Mouse (Mus musculus) hindbrain, embryonic 16.5 days (tissue): ENCODE data around the gene Immt. TPM values are rescaled to one million over a fixed set of nuclear protein-coding genes. Genes with fewer than 3 reads are reported as not detected.

Source experiments
- ATAC-seq: fragments of 200-750 bp; cut with Nextera tagmentation; 2 replicates; pipeline ENCODE4 v1.8.0; 2017; ENCODE audit warnings: moderate TSS enrichment, moderate library complexity
- H3K27ac ChIP-seq: fragments of 300-500 bp; sonication (generic); 2 replicates; pipeline ENCODE4 v1.5.1; 2014; ENCODE audit warnings: low read depth, mild to moderate bottlenecking, control low read depth, low read length, moderate library complexity
- H3K27me3 ChIP-seq: fragments of 300-500 bp; sonication (generic); replicated peaks from 2 replicates; pipeline ENCODE4 v1.6.1; 2014; ENCODE audit warnings: low read length; ENCODE audit not compliant: control insufficient read depth, insufficient read depth
- H3K36me3 ChIP-seq: fragments of 300-500 bp; sonication (generic); 2 replicates; pipeline ENCODE4 v1.6.1; 2014; ENCODE audit warnings: mild to moderate bottlenecking, low read length, moderate library complexity, mixed read lengths; ENCODE audit not compliant: control insufficient read depth, insufficient read depth
- H3K4me1 ChIP-seq: fragments of 300-500 bp; sonication (generic); 2 replicates; pipeline ENCODE4 v1.6.1; 2014; ENCODE audit warnings: low read depth, low read length; ENCODE audit not compliant: control insufficient read depth, insufficient read depth
- H3K4me2 ChIP-seq: fragments of 300-500 bp; sonication (generic); 2 replicates; pipeline ENCODE4 v1.6.1; 2014; ENCODE audit warnings: mild to moderate bottlenecking, low read length, control low read depth, moderate library complexity
- H3K4me3 ChIP-seq: fragments of 300-500 bp; sonication (generic); 2 replicates; pipeline ENCODE4 v1.5.1; 2014; ENCODE audit warnings: mild to moderate bottlenecking, low read length, control low read depth, moderate library complexity
- H3K9ac ChIP-seq: fragments of 300-500 bp; sonication (generic); 2 replicates; pipeline ENCODE4 v1.6.1; 2014; ENCODE audit warnings: low read depth, mild to moderate bottlenecking, control low read depth, low read length, moderate library complexity
- H3K9me3 ChIP-seq: fragments of 300-500 bp; sonication (generic); 2 replicates; pipeline ENCODE4 v1.6.1; 2014; ENCODE audit warnings: mild to moderate bottlenecking, low read length, moderate library complexity; ENCODE audit not compliant: control insufficient read depth
- WGBS: fragments of 180-500 bp; shearing (Covaris S2); extraction: QIAGEN DNeasy Blood & Tissue Kit; methylation state at CpG from one replicate; pipeline ENCODE4 v1.1.7; 2014; 5-methylcytosine and 5-hydroxymethylcytosine counted together
- polyA plus RNA-seq: library from polyadenylated mRNA; unstranded; fragments of >200 nt; fragmentation: Nextera tagmentation; extraction: Ambion mirVana; gene quantifications from 2 replicates; pipeline ENCODE4 v1.2.1, GENCODE M21; 2015

The Immt gene
- polyA plus RNA-seq, result 162 and 165 TPM in 2 replicates

DNA sequence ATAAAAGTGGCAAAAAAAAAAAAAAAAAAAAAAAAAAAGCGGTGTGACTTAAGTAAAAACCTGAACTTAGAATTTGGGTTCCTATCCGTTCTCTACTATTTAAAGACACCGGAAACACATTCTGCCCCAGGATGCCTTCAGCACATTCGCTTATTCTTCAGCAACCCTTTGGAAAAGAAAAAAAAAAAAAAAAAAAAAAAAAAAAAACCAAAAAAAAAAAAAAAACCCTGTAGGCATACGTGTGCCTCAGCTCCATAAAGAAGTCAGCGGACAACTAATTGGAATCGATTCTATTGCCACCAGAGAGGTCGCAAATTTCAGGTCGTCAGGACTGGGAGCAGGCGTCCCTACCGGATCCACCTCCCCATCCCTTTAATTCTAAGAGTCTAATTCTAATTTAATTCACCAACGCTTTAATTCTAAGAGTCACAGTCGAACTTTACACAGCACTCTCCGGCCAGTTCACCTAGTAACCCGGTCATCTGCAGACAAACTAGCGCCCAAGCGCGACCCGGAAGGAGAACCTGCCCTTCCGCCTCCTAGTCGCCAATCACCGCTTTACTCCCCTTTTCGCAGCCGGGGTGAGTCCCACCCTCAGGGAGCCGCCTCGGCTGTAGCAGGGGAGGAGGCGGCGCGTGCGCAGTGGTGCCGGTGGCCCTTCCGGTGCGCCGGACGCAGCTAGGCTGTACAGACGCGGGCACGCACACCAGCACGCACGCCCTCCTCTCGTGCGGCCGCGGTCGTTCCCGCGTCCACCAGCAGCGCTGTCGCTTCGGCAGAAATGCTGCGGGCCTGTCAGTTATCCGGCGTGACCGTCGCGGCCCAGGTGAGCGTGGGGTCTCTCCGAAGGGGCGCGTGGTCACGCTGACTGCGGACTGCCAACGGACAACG lies at the start of gene Immt:
Gene Immt (plus strand): TSS at position 642 of the 891 bp plus-strand sequence.
- Histone ChIP-seq H3K4me1 (peaks cover 13% of the 10 kb centered on the region), H3K9ac (peak within 1 kb of the TSS; percentile 85), H3K4me2 (peak within 1 kb of the TSS; percentile 68), H3K27ac (peak within 1 kb of the TSS; percentile 92), H3K4me3 (peak within 1 kb of the TSS; percentile 72), H3K9me3 (no peaks in the 10 kb centered on the region), H3K36me3 (no peaks in the 10 kb centered on the region), H3K27me3 (no peaks in the 10 kb centered on the region)
- ATAC-seq, result peak; percentile 99
- under 1% methylated on average over 64 of the region's 64 CpGs for WGBS

DNA sequence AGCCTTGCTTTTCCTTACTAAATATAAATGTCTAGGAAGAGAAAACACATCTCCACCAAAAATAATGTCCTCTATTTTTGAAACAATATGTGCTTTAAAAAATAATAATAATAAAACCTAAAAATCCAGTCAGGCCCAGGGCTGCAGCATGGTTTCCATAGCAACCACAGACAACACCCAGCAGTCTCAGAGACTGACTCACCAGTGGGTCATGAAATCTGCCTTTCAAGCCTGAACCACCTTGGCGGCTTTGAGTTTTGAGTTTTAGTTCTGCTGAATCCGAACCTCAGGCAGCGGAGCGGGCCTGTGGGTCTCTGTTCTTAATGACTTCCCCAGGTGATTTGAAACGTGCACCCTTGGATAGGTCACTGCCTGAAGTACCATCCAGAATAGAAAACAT lies 48.0 kb upstream of the Immt start:
- no peaks in the 10 kb centered on the region for H3K4me1 ChIP-seq
- H3K9ac ChIP-seq, result no peak overlapping the region
- no peaks in the 10 kb centered on the region for H3K9me3 ChIP-seq
- H3K4me2 ChIP-seq, result no peak overlapping the region
- ATAC-seq, result no peak
- H3K36me3 ChIP-seq, result peaks cover 27% of the 10 kb centered on the region
- H3K27ac ChIP-seq, result no peak overlapping the region
- WGBS, result 88% methylated on average over 5 of the region's 5 CpGs
- H3K4me3 ChIP-seq, result no peak overlapping the region
- H3K27me3 ChIP-seq, result no peaks in the 10 kb centered on the region

DNA sequence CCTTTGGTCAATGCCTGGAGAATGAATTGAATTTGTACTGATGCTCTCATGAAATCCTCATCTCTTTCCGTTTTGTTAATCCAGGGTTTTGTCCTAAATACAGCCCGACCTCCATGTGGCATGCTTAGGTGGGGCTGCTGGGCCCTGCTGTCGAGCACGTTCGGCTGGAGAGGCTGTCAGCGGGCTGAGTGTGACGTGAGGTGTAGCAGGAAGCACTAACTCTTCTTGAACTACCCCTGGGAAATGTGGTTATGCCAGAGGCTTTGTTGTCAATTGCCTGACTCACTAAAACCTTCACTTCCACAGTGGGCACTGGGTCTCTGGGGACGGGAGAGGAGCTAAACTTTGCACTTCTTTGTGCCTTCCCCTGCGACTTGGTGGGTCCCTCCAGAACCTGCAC lies 42.8 kb upstream of the Immt start:
- Histone ChIP-seq H3K27me3 (no peaks in the 10 kb centered on the region), H3K4me3 (no peak overlapping the region), H3K4me2 (no peak overlapping the region), H3K36me3 (peaks cover 8% of the 10 kb centered on the region; the same call in 1 of the 2 replicates), H3K9ac (no peak overlapping the region), H3K4me1 (no peaks in the 10 kb centered on the region), H3K27ac (no peak overlapping the region), H3K9me3 (no peaks in the 10 kb centered on the region)
- 83% methylated on average over 9 of the region's 9 CpGs for WGBS
- no peak for ATAC-seq

DNA sequence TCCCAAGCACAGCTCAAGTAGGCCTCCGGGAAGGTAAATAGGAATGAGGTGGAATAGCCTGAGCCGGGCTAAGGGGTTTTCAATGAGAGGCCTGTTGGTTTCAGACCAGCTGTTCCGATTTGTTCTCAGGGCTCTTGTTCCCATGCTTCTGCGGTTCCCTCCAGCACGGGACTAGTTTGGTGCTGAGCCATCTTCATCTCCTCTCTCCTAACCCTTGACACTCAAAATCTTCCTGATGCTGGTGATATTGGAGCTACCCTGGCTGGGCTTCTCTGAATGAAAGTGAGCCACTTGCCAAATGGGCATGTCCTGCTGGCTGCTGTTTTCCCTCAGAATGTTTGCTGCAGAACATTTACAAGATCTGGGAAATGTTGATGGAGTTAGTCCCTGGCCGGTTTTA lies 39.4 kb upstream of the Immt start:
- H3K9me3 ChIP-seq, result no peaks in the 10 kb centered on the region
- no peak overlapping the region for H3K27ac ChIP-seq
- no peak for ATAC-seq
- H3K27me3 ChIP-seq, result no peaks in the 10 kb centered on the region
- H3K4me3 ChIP-seq, result no peak overlapping the region
- whole genome bisulfite sequencing, result 84% methylated on average over 6 of the region's 6 CpGs
- H3K4me1 ChIP-seq, result no peaks in the 10 kb centered on the region
- H3K9ac ChIP-seq, result no peak overlapping the region
- no peak overlapping the region for H3K4me2 ChIP-seq
- peaks cover 15% of the 10 kb centered on the region for H3K36me3 ChIP-seq

DNA sequence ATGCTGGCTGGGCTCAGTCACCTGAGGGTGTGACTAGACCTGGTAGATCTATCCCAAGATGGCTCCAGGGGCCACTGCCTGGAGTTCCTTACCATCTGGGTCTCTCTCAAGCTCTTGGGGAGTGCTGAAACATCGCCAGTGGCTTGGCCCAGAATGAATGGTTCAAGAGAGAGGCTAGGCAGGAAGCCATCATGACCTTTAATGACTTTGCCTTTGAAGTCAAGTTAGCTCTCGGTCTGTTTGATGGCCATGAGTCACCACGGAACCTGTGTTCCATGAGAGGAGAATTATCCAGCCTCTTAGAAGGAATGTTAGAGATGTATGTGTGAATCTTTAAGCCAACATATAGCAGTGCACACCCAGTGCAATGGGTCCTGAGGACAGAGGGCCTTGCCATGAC lies 31.7 kb upstream of the Immt start:
- ATAC-seq, result no peak
- Histone ChIP-seq H3K4me3 (no peak overlapping the region), H3K4me1 (peaks cover 5% of the 10 kb centered on the region; the same call in 1 of the 2 replicates), H3K4me2 (no peak overlapping the region), H3K9ac (no peak overlapping the region), H3K9me3 (no peaks in the 10 kb centered on the region), H3K27me3 (no peaks in the 10 kb centered on the region), H3K27ac (no peak overlapping the region), H3K36me3 (peaks cover 21% of the 10 kb centered on the region)
- 82% methylated on average over 3 of the region's 3 CpGs for WGBS

DNA sequence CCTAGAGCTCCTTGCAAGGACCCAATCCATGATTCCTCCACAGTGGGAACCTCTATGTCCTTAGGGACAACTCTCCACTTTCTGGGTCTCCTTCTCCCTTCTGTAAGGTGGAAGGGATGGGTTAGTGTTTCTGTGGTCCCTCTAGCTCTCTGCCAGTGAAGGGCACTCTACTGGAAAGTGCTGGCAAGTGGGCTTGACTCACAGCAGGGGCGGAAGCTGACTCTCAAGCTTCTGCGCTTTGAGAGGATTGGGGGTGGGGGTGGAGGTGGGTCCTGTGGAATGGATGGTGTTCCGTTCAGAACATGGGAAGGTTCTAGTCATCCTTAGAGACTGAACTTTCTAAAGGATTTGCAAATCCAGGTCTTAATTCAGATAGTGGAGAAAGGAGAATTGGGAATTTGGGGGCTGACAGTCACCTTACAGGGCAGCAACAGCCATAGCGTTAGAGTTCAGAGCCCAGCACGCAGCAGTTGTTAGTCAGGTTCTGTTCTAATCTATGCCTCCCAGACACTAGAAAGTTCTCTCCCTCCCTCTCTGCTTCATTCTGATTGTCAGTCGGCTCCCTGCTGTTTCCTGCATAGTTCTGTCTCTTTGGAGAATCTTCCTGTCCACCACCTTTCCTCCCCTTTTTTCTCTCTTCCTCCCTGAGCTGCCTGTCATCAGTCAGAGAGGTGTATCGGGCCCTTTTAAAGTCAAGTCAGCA lies 30.0 kb upstream of the Immt start:
- Histone ChIP-seq H3K4me3 (no peak overlapping the region), H3K27me3 (no peaks in the 10 kb centered on the region), H3K36me3 (peaks cover 14% of the 10 kb centered on the region), H3K4me1 (peaks cover 5% of the 10 kb centered on the region; the same call in 1 of the 2 replicates), H3K9me3 (no peaks in the 10 kb centered on the region), H3K9ac (no peak overlapping the region), H3K4me2 (no peak overlapping the region), H3K27ac (no peak overlapping the region)
- WGBS, result 57% methylated on average over 7 of the region's 7 CpGs
- ATAC-seq, result no peak

DNA sequence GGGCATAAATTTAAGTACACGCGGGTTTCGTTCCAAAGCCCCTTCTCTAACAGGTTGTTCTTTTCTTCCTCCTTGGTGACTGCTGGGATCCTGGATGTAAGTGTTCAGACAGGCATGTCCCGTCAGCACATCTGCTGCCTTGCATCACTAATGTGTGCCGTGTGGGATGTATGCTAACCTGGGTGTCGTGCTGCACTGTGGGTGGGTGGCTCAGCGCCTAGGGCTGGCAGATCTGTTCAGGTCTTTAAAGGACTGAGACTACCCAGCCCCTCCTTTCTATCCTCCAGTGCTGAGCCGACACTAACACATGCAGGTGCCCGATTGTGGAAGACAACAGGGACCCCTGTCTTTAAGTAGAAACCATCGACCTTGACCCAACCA lies 29.4 kb upstream of the Immt start:
- Histone ChIP-seq H3K27me3 (no peaks in the 10 kb centered on the region), H3K36me3 (peaks cover 9% of the 10 kb centered on the region), H3K4me2 (no peak overlapping the region), H3K27ac (no peak overlapping the region), H3K4me1 (peaks cover 5% of the 10 kb centered on the region; the same call in 1 of the 2 replicates), H3K4me3 (no peak overlapping the region), H3K9ac (no peak overlapping the region), H3K9me3 (no peaks in the 10 kb centered on the region)
- WGBS, result 59% methylated on average over 10 of the region's 10 CpGs
- no peak for ATAC-seq

DNA sequence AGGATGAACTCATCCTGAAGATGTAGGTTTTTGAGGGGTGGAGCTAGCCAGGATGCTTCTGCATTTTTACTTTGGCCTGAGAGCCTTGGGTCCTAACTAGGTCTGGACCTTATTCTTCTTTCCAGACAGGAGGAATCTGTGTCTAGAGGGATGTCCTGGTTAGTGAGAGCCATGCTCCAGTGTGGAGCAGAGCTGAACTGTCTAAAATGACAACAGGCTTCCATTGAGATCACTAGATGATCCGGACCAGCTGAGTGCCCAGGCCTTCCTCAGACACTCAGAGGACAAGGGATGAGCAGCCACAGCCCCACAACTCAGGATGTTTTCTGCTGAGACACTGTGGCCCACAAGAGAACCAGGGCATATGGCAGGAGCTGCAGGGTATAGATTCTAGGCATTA lies 27.5 kb upstream of the Immt start:
- peak overlapping the region; percentile 13; the same call in 1 of the 2 replicates for H3K9ac ChIP-seq
- peaks cover 5% of the 10 kb centered on the region; the same call in 1 of the 2 replicates for H3K4me1 ChIP-seq
- 100% methylated on average over 1 of the region's 1 CpGs for WGBS
- H3K27me3 ChIP-seq, result no peaks in the 10 kb centered on the region
- H3K36me3 ChIP-seq, result peaks cover 8% of the 10 kb centered on the region
- H3K4me3 ChIP-seq, result no peak overlapping the region
- H3K9me3 ChIP-seq, result no peaks in the 10 kb centered on the region
- no peak overlapping the region for H3K4me2 ChIP-seq
- ATAC-seq, result peak; percentile 19; the same call in 1 of the 2 replicates
- H3K27ac ChIP-seq, result peak overlapping the region; percentile 58
